Mouse (Mus musculus) heart, embryonic 15.5 days (tissue): ENCODE measurements at regions not wholly inside any gene's neighbourhood (a gene's known extent, or its start where the extent isn't known, plus 50 kb on each side); places are given as distances from the start of the nearest gene placed in this dataset.

Source experiments
- ATAC-seq: fragments of 200-750 bp; cut with Nextera tagmentation; replicated peaks from 2 replicates; pipeline ENCODE4 v1.8.0; 2017; ENCODE audit warnings: low read depth, moderate TSS enrichment; ENCODE audit not compliant: insufficient number of reproducible peaks, insufficient read depth, low FRiP score
- H3K27ac ChIP-seq: fragments of 300-500 bp; sonication (generic); 2 replicates; pipeline ENCODE4 v1.5.1; 2015; ENCODE audit warnings: mild to moderate bottlenecking, inconsistent platforms
- H3K27me3 ChIP-seq: fragments of 300-500 bp; sonication (generic); 2 replicates; pipeline ENCODE4 v1.6.1; 2015; ENCODE audit warnings: inconsistent platforms
- H3K36me3 ChIP-seq: fragments of 300-500 bp; sonication (generic); 2 replicates; pipeline ENCODE4 v1.6.1; 2015; ENCODE audit warnings: mild to moderate bottlenecking, inconsistent platforms
- H3K4me1 ChIP-seq: fragments of 300-500 bp; sonication (generic); replicated peaks from 2 replicates; pipeline ENCODE4 v1.6.1; 2015; ENCODE audit warnings: inconsistent platforms
- H3K4me2 ChIP-seq: fragments of 300-500 bp; sonication (generic); 2 replicates; pipeline ENCODE4 v1.6.1; 2015; ENCODE audit warnings: inconsistent platforms, mild to moderate bottlenecking, moderate library complexity
- H3K4me3 ChIP-seq: fragments of 300-500 bp; sonication (generic); 2 replicates; pipeline ENCODE4 v1.5.1; 2015; ENCODE audit warnings: mild to moderate bottlenecking, inconsistent platforms
- H3K9ac ChIP-seq: fragments of 300-500 bp; sonication (generic); 2 replicates; pipeline ENCODE4 v1.6.1; 2015; ENCODE audit warnings: mild to moderate bottlenecking, inconsistent platforms
- H3K9me3 ChIP-seq: fragments of 300-500 bp; sonication (generic); replicated peaks from 2 replicates; pipeline ENCODE4 v1.6.1; 2016; ENCODE audit warnings: inconsistent platforms
- WGBS: fragments of 180-500 bp; shearing (Covaris S2); methylation state at CpG from one replicate; pipeline ENCODE4 v1.1.7; 2015; ENCODE audit warnings: mixed read lengths; 5-methylcytosine and 5-hydroxymethylcytosine counted together

DNA sequence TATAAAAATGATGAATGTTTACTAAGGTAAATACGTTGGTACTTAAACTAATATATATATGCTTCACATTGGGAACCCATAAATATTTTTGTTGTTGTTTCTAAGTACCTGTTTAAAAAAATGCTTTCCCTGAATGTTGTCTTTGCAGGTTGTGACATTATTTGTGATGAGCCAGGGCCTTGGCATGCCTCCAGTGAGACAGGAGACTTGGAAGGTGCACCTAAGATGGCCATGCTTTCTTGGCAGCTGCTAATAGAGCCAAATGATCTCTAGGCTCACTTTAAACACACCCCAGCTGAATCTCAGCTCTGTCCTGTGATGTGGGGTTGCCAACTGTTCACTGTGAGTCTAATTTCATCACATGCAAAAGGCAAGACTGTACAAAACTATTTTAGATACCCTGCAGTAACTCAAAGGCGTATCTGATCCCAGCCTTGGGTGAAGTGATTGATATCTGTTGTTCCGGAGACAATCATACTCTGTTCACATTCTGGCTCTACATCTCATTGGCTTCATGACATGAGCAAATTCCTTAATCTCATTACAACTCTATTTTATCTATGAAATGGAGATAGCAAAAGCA lies 197.8 kb upstream of the P2ry1 start:
- H3K4me3 ChIP-seq = no peak overlapping the region
- 79% methylated on average over 3 of the region's 3 CpGs for WGBS
- H3K4me1 ChIP-seq = no peaks in the 10 kb centered on the region
- H3K27me3 ChIP-seq = no peaks in the 10 kb centered on the region
- no peak overlapping the region for H3K4me2 ChIP-seq
- no peaks in the 10 kb centered on the region for H3K36me3 ChIP-seq
- H3K27ac ChIP-seq = no peak overlapping the region
- no peak overlapping the region for H3K9ac ChIP-seq
- no peaks in the 10 kb centered on the region for H3K9me3 ChIP-seq
- no peak for ATAC-seq

DNA sequence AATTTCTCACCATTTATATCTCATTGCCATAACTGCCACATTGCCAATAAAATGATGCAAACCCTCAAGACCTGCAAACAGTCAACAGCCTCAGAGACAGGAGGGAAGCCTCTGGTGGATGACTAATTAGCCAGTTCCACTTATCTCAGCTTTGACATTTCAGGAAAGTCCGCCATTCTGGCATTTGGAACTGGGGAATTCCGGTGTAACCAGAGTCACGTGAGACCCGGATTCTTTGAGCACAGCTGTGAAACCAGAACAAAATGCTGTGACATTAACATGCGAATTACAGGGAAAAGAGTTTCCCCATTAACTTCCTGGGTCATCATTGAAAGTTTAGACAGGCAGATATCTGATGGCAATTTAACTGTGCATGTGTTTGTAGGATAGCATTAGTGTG lies 190.7 kb upstream of the P2ry1 start:
- Histone ChIP-seq H3K9ac (no peak overlapping the region), H3K4me2 (no peak overlapping the region), H3K4me3 (no peak overlapping the region), H3K4me1 (no peaks in the 10 kb centered on the region), H3K9me3 (no peaks in the 10 kb centered on the region), H3K27ac (no peak overlapping the region), H3K36me3 (no peaks in the 10 kb centered on the region), H3K27me3 (no peaks in the 10 kb centered on the region)
- no peak for ATAC-seq
- 48% methylated on average over 5 of the region's 5 CpGs for WGBS

DNA sequence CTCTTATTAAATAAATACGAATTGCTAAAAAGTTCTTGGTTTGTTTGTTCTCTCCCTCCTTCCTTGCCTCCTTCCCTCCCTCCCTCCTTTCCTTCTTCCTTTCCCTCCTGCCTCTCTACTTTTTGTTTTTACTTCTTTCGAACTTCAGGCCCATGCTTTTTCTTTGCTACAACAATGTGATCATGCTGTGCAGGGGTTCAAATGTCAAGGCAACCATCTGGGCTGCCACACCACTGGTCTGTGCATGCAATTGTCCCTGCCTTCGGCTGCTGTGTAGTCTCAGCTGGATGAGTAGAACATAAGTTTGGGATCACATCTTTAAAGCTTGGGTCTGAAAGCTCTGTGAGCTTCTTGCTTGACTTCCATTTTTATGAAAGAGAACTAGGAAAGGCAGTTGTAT lies 189.1 kb upstream of the P2ry1 start:
- no peak for ATAC-seq
- Histone ChIP-seq H3K27me3 (no peaks in the 10 kb centered on the region), H3K4me2 (no peak overlapping the region), H3K9me3 (no peaks in the 10 kb centered on the region), H3K9ac (no peak overlapping the region), H3K27ac (no peak overlapping the region), H3K36me3 (no peaks in the 10 kb centered on the region), H3K4me1 (no peaks in the 10 kb centered on the region), H3K4me3 (no peak overlapping the region)
- 71% methylated on average over 3 of the region's 3 CpGs for WGBS

DNA sequence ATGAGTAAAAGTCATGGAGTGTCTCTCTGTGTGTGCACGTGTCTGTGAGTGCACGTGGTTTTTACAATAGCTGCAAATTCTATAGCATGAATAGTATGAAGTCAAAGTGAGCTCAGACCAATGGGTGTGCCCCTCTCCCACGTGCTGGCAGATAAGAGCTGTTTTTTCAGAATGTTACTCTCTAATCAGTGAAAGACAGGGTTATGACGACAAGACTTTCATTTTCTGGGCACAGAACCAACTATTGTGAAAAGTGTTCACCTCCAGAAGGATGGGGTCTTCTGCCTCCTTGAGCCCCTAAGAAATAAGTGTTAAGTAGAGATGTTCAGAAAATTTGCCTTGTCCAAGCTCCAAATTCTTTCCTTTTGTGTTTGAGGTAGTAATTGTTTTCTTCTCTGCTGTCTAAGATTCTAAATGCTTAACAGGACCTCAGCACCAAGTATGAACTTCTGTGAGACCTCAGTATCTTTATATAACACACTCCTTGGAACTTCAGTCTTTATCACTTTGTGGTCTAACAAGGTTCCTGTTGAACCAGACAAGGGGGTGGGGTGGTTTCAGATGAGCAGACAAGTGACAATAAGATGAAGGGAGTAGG lies 182.8 kb upstream of the P2ry1 start:
- no peaks in the 10 kb centered on the region; the same call in 1 of the 2 replicates for H3K4me1 ChIP-seq
- 34% methylated on average over 4 of the region's 4 CpGs for WGBS
- H3K4me2 ChIP-seq = no peak overlapping the region
- ATAC-seq = no peak
- no peak overlapping the region for H3K4me3 ChIP-seq
- no peak overlapping the region for H3K9ac ChIP-seq
- H3K27me3 ChIP-seq = no peaks in the 10 kb centered on the region
- H3K36me3 ChIP-seq = no peaks in the 10 kb centered on the region
- no peak overlapping the region for H3K27ac ChIP-seq
- no peaks in the 10 kb centered on the region for H3K9me3 ChIP-seq

DNA sequence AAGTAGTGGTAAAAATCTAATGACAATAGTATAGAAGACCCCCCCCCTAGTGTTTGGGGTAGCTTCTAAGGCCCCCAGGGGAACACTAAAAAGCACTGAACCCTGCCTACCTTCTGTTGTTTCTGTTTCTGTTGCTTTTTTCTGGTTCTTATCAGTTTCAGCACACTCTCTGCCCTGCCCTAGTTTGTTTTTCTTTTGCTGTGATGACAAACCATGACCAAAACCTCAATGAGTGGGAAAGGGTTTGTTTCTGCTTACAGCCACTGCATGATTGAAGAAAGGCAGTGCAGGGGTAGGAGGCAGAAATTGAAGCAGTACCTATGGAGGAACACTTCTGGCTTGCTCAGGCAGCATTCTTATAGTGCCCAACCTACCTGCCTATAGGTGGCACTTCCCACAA lies 181.1 kb upstream of the P2ry1 start:
- no peak overlapping the region for H3K4me3 ChIP-seq
- H3K27ac ChIP-seq = no peak overlapping the region
- H3K36me3 ChIP-seq = no peaks in the 10 kb centered on the region
- H3K9me3 ChIP-seq = no peaks in the 10 kb centered on the region
- H3K9ac ChIP-seq = no peak overlapping the region
- H3K4me1 ChIP-seq = no peaks in the 10 kb centered on the region; the same call in 1 of the 2 replicates
- H3K27me3 ChIP-seq = no peaks in the 10 kb centered on the region
- no peak overlapping the region for H3K4me2 ChIP-seq
- no peak for ATAC-seq

DNA sequence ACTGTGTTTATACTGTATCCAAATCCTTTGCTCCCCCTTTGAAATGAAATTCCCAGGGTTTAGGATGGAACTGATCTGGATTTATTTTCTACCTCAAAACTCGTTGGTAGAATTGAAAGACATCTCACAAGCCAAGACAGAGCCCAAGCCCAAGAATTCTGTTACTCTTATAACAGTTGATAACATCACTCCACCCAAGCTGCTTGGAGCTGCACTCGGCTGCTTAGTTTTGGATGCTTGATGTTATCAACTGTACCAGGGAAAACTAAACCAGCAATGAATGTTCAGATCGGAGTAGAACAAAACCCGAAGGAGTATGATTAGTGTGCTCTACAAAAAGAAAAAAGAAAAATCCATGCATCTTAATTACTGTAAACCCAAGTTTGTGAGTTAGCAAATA lies 175.8 kb upstream of the P2ry1 start:
- no peak overlapping the region for H3K4me3 ChIP-seq
- no peak for ATAC-seq
- H3K27me3 ChIP-seq = no peaks in the 10 kb centered on the region
- H3K27ac ChIP-seq = no peak overlapping the region
- WGBS = 45% methylated on average over 4 of the region's 4 CpGs
- no peaks in the 10 kb centered on the region for H3K4me1 ChIP-seq
- H3K36me3 ChIP-seq = no peaks in the 10 kb centered on the region
- no peak overlapping the region for H3K9ac ChIP-seq
- no peaks in the 10 kb centered on the region for H3K9me3 ChIP-seq
- no peak overlapping the region for H3K4me2 ChIP-seq

DNA sequence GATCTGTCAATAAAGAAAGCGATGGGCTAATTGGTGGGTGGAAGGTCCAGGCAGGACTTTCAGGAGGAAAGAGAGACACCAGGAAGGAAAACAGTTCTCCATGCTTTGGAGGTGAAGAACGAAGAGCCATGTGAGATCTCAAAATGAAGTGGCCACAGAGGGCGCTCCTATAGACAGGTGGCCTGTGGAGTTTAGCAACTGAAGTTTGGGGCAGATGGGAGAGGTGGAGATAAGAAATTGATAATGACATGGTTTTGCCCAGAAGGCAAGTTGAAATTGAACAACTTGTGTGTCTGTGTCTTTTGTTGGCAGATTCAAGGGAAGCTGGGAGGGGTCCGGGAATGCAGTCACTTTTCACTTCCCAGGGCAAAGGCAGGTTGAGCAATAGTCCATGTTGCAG lies 170.2 kb upstream of the P2ry1 start:
- H3K27me3 ChIP-seq = no peaks in the 10 kb centered on the region
- no peaks in the 10 kb centered on the region for H3K4me1 ChIP-seq
- no peak overlapping the region for H3K4me2 ChIP-seq
- no peak overlapping the region for H3K27ac ChIP-seq
- no peak overlapping the region for H3K4me3 ChIP-seq
- 76% methylated on average over 4 of the region's 4 CpGs for WGBS
- no peaks in the 10 kb centered on the region for H3K9me3 ChIP-seq
- no peaks in the 10 kb centered on the region for H3K36me3 ChIP-seq
- no peak overlapping the region for H3K9ac ChIP-seq
- ATAC-seq = no peak

DNA sequence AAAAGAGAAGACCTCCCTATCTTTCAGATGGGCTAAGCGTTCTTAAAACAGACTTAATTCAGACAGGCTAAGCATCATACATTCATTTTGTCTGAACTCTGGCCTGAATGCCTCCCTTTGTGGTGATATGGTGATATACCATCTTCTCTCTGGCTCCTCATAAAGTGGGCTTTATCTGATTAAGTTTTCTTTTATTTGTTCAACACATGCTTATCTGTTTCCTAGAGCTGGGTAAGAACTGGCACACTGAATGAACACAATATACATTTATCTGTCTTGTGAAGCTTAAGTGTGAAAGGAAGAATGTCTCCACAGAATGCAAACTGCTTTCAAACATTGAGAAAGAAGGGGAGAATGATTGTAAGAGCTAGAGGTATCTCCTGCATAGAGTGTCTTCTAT lies 160.7 kb upstream of the P2ry1 start:
- WGBS = 82% methylated on average over 1 of the region's 1 CpGs
- no peak overlapping the region for H3K4me2 ChIP-seq

DNA sequence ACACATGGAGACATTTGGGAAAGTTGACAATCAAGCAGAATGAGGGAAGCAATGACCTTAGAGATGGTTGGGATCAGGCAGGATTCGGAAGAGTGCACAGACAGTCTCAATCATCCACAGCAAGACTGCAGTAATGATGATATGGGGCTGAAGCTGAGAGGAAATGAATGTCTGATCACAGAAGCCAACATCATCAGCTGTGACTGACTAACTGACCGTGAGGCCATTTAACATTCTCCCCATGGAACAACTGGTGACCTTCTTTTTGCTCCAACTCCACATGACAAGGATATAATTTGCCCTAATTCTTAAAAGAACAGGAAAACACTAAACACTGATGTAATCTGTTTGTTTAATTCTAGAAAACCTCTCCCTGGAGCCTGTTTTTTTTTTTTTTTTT lies 157.3 kb upstream of the P2ry1 start:
- no peaks in the 10 kb centered on the region for H3K4me1 ChIP-seq
- no peaks in the 10 kb centered on the region for H3K27me3 ChIP-seq
- no peak overlapping the region for H3K4me2 ChIP-seq
- 63% methylated on average over 2 of the region's 2 CpGs for WGBS
- no peaks in the 10 kb centered on the region for H3K9me3 ChIP-seq
- H3K27ac ChIP-seq = no peak overlapping the region
- ATAC-seq = no peak
- H3K9ac ChIP-seq = no peak overlapping the region
- H3K36me3 ChIP-seq = no peaks in the 10 kb centered on the region
- no peak overlapping the region for H3K4me3 ChIP-seq

More for the DNA sequence above, 160.7 kb upstream of the P2ry1 start:
- H3K4me3 ChIP-seq = no peak overlapping the region
- H3K4me1 ChIP-seq = no peaks in the 10 kb centered on the region
- no peak overlapping the region for H3K9ac ChIP-seq
- H3K9me3 ChIP-seq = no peaks in the 10 kb centered on the region
- no peaks in the 10 kb centered on the region for H3K27me3 ChIP-seq
- ATAC-seq = no peak
- H3K27ac ChIP-seq = no peak overlapping the region
- H3K36me3 ChIP-seq = no peaks in the 10 kb centered on the region

DNA sequence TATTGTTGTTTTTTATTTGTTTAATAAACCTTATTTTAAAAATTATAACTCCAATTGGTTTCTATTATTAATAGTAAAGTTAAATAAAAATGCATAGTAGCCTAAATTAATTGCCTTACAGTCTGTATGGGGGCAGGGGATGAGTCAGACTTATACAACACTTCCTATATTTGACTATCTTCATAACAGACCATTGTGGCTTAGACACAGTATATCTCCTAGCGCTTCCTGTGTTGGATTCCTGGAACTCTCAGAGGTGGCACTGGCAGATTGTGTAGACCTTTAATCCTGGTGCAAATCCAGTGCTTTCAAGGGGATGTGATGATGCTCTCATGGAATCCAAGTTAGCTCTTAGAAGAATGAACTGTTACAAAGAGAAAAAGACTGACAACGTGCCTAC lies 154.2 kb upstream of the P2ry1 start:
- no peak overlapping the region for H3K9ac ChIP-seq
- 76% methylated on average over 2 of the region's 2 CpGs for WGBS
- H3K27me3 ChIP-seq = no peaks in the 10 kb centered on the region
- H3K27ac ChIP-seq = no peak overlapping the region
- H3K4me1 ChIP-seq = no peaks in the 10 kb centered on the region
- H3K4me3 ChIP-seq = no peak overlapping the region
- H3K4me2 ChIP-seq = no peak overlapping the region
- H3K36me3 ChIP-seq = no peaks in the 10 kb centered on the region
- H3K9me3 ChIP-seq = no peaks in the 10 kb centered on the region
- ATAC-seq = no peak

DNA sequence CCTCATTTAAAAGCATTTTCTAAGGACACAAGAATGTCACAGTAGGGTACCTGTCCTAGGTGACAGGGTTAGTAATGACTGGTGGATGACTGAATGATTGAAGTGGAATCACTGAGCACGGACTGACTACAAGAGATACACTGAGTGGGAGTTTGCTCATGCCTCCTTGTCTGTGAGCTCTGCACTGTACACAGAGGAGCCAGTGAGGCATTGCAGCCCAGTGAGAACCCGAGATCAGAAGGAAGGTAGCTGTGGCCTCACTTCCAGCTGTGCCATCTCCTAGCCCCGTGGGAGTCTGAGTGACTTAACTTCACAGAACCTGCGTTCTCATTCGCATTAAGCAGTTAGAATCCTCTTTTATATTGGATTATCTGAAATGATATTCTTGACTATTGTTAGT lies 148.8 kb upstream of the P2ry1 start:
- H3K4me1 ChIP-seq = no peaks in the 10 kb centered on the region
- no peaks in the 10 kb centered on the region for H3K9me3 ChIP-seq
- ATAC-seq = no peak
- 51% methylated on average over 5 of the region's 5 CpGs for WGBS
- no peak overlapping the region for H3K4me3 ChIP-seq
- no peak overlapping the region for H3K4me2 ChIP-seq
- no peak overlapping the region for H3K9ac ChIP-seq
- H3K36me3 ChIP-seq = no peaks in the 10 kb centered on the region
- no peak overlapping the region for H3K27ac ChIP-seq
- no peaks in the 10 kb centered on the region for H3K27me3 ChIP-seq

DNA sequence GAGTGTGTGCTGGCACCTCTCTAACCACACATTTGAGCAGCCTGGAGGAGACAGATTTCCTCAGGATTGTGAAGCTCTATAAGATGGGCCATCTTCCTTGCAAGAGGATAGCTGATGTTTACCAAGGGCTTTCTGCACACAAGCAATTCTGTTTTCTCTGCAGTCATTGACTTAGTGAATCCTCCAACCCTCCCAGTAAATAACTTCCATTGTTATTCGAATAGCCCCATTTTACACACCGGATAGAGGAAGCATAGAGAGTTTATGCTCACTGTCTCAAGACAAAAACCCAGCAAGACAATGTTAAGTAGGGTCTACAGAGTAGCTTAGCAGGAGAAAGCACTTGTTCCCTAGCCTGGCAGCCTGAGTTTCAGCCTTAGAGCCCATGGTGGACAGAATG lies 146.9 kb upstream of the P2ry1 start:
- H3K36me3 ChIP-seq = no peaks in the 10 kb centered on the region
- H3K4me2 ChIP-seq = no peak overlapping the region
- H3K4me3 ChIP-seq = no peak overlapping the region
- 66% methylated on average over 2 of the region's 2 CpGs for WGBS
- H3K4me1 ChIP-seq = no peaks in the 10 kb centered on the region
- no peaks in the 10 kb centered on the region for H3K27me3 ChIP-seq
- no peak overlapping the region for H3K27ac ChIP-seq
- no peak overlapping the region for H3K9ac ChIP-seq
- H3K9me3 ChIP-seq = no peaks in the 10 kb centered on the region
- ATAC-seq = no peak
